In genomic region chr4:41713197-41714067, GRCm38 (mm10) we compare ENCODE assay signal across 8 mouse cellular contexts. TPM values are rescaled to one million over a fixed set of nuclear protein-coding genes. Genes with fewer than 3 reads are reported as not detected.
DNase-seq lines count a peak whose midpoint lies in the region; ATAC-seq and TF ChIP-seq lines count a peak whose summit lies in the region.

Gene Rpp25l (minus strand): TSS chr4:41713534.

- no peak for TF ChIP-seq CTCF in bone marrow, adult 2 months (IDR thresholded peaks at IDR 0.05; ENCODE audit: control insufficient read depth, insufficient read depth, low read length)
- peak; percentile 39 for TF ChIP-seq CTCF in liver, adult 2 months (IDR thresholded peaks at IDR 0.05; ENCODE audit: low read depth, low read length)

- peak within 1 kb of the TSS; percentile 91 for H3K4me3 ChIP-seq in bone marrow, adult 2 months (replicated peaks; ENCODE audit: control insufficient read depth, low read depth, low read length)
- peak within 1 kb of the TSS; percentile 81 for H3K4me3 ChIP-seq in embryonic facial prominence, embryonic 15.5 days (replicated peaks)
- H3K4me3 ChIP-seq in kidney, embryonic 14.5 days (ENCODE audit: low read length): peak within 1 kb of the TSS; percentile 76
- peak within 1 kb of the TSS; percentile 70 for H3K4me3 ChIP-seq in liver, adult 2 months (ENCODE audit: insufficient read depth, low read depth, low read length)

- H3K9ac ChIP-seq in embryonic facial prominence, embryonic 15.5 days: peak within 1 kb of the TSS; percentile 96
- peak within 1 kb of the TSS; percentile 82 for H3K9ac ChIP-seq in kidney, embryonic 14.5 days (ENCODE audit: low read depth, low read length)
- H3K9ac ChIP-seq in liver, adult 2 months (ENCODE audit: low read depth, low read length): peak within 1 kb of the TSS; percentile 76

- peak within 1 kb of the TSS; percentile 92 for H3K4me2 ChIP-seq in embryonic facial prominence, embryonic 15.5 days (replicated peaks)
- peak within 1 kb of the TSS; percentile 73 for H3K4me2 ChIP-seq in kidney, embryonic 14.5 days (replicated peaks; ENCODE audit: low read depth, low read length)

- H3K4me1 ChIP-seq in bone marrow, adult 2 months (ENCODE audit: control insufficient read depth, insufficient read depth, low read length): peaks cover 3% of the 10 kb centered on the region; the same call in 1 of the 2 replicates
- H3K4me1 ChIP-seq in embryonic facial prominence, embryonic 15.5 days: peaks cover 45% of the 10 kb centered on the region
- H3K4me1 ChIP-seq in kidney, embryonic 14.5 days (ENCODE audit: control insufficient read depth, insufficient read depth, low read length): peaks cover 17% of the 10 kb centered on the region
- H3K4me1 ChIP-seq in liver, adult 2 months (ENCODE audit: control insufficient read depth, insufficient read depth, low read length): peaks cover 10% of the 10 kb centered on the region

- peak; percentile 26; the same call in 1 of the 2 replicates for ATAC-seq in embryonic facial prominence, embryonic 15.5 days (ENCODE audit: insufficient number of reproducible peaks, low FRiP score, low TSS enrichment, low read depth)
- ATAC-seq in kidney, embryonic 14.5 days (ENCODE audit: low FRiP score, low TSS enrichment): peak; percentile 71
- peak; percentile 24; the same call in 1 of the 2 replicates for ATAC-seq in monocyte, adult 5-6 weeks (replicated peaks; ENCODE audit: insufficient number of reproducible peaks, low FRiP score, low TSS enrichment, poor library complexity, severe bottlenecking)

- no peaks in the 10 kb centered on the region for H3K9me3 ChIP-seq in embryonic facial prominence, embryonic 15.5 days (replicated peaks)
- H3K9me3 ChIP-seq in kidney, embryonic 14.5 days (ENCODE audit: control insufficient read depth, low read length): no peaks in the 10 kb centered on the region

- peak; percentile 90 for DNase-seq in A20 (ENCODE audit: low read depth, low spot score)
- peak; percentile 82 to 86 for DNase-seq in heart, adult 9 months (ENCODE audit: low spot score in 2 of 2)
- peak; percentile 37 for DNase-seq in liver, adult 2 months (ENCODE audit: extremely low read depth, low read depth, low spot score)
- peak; percentile 85 to 94 for DNase-seq in spleen, postnatal 4 days (ENCODE audit: low spot score in 2 of 2)

- H3K36me3 ChIP-seq in embryonic facial prominence, embryonic 15.5 days: peaks cover 20% of the 10 kb centered on the region; the same call in 1 of the 2 replicates
- peaks cover 24% of the 10 kb centered on the region for H3K36me3 ChIP-seq in kidney, embryonic 14.5 days (ENCODE audit: control insufficient read depth, insufficient read depth, low read length)
- no peaks in the 10 kb centered on the region for H3K36me3 ChIP-seq in liver, adult 2 months (ENCODE audit: control insufficient read depth, insufficient read depth, low read length)

- WGBS in bone marrow, adult 2 months: under 1% methylated on average over 61 of the region's 61 CpGs
- WGBS in embryonic facial prominence, embryonic 15.5 days: 0% methylated on average over 61 of the region's 61 CpGs
- under 1% methylated on average over 61 of the region's 61 CpGs for WGBS in kidney, embryonic 14.5 days
- WGBS in liver, adult 2 months: under 1% methylated on average over 61 of the region's 61 CpGs

- H3K27ac ChIP-seq in bone marrow, adult 2 months (ENCODE audit: control insufficient read depth, insufficient read depth, low read depth, low read length, poor library complexity): peak within 1 kb of the TSS; percentile 59
- H3K27ac ChIP-seq in embryonic facial prominence, embryonic 15.5 days (replicated peaks): peak within 1 kb of the TSS; percentile 69
- peak within 1 kb of the TSS; percentile 73 for H3K27ac ChIP-seq in kidney, embryonic 14.5 days (ENCODE audit: low read depth, low read length)
- peak within 1 kb of the TSS; percentile 47 for H3K27ac ChIP-seq in liver, adult 2 months (replicated peaks; ENCODE audit: insufficient read depth, low read depth, low read length)

- peak; percentile 64; the same call in 1 of the 2 replicates for TF ChIP-seq POLR2A in bone marrow, adult 2 months (IDR thresholded peaks at IDR 0.05; ENCODE audit: borderline replicate concordance, control insufficient read depth, low read depth, low read length)
- TF ChIP-seq POLR2A in liver, adult 2 months (IDR thresholded peaks at IDR 0.05; ENCODE audit: extremely low read depth, insufficient read depth, low read length): peak; percentile 60; the same call in 1 of the 2 replicates

- H3K27me3 ChIP-seq in embryonic facial prominence, embryonic 15.5 days: no peaks in the 10 kb centered on the region
- H3K27me3 ChIP-seq in kidney, embryonic 14.5 days (ENCODE audit: control insufficient read depth, insufficient read depth, low read length): no peaks in the 10 kb centered on the region
- H3K27me3 ChIP-seq in liver, adult 2 months (ENCODE audit: control insufficient read depth, insufficient read depth, low read length): no peaks in the 10 kb centered on the region

- peaks cover 2% of the 10 kb centered on the region; the same call in 1 of the 2 replicates for H3K79me2 ChIP-seq in liver, adult 2 months (ENCODE audit: control insufficient read depth, insufficient read depth, low read length)

RNA-seq across cellular contexts. Expression of gene Rpp25l, which starts in this region (rescaled TPM):
- polyA plus RNA-seq in bone marrow, adult 2 months (2011; ENCODE audit: insufficient read depth, insufficient read length, low replicate concordance, missing spikeins): 30.1 and 37.2 TPM in 2 replicates
- polyA plus RNA-seq in embryonic facial prominence, embryonic 15.5 days (2015; fragmentation: Nextera tagmentation; extraction: Ambion mirVana): 70.0 and 79.8 TPM in 2 replicates
- 86.2 and 91.3 TPM in 2 replicates for polyA plus RNA-seq in kidney, embryonic 14.5 days (2014; fragmentation: Nextera tagmentation; extraction: Ambion mirVana)
- total RNA-seq in liver, adult 2 months (2014; rRNA removed): 20.5 and 21.4 TPM in 2 replicates
- polyA plus RNA-seq in liver, adult 2 months (2012; rRNA removed): 59.1 and 60.6 TPM in 2 replicates
- total RNA-seq in monocyte, adult 5-6 weeks (2017): 11.6 to 17.4 TPM (median 12.0 TPM) in 3 replicates

Comparison
In these comparisons a context has a peak if more than half of its experiments do, and no peak if none do; other contexts are left out.
1. Peak in every context shown above with its lines: DNase-seq, ATAC-seq, H3K4me3 ChIP-seq and H3K27ac ChIP-seq.
2. DNase-seq: peak in every context shown above with its lines; median percentile 90 in A20; 90 in spleen, postnatal 4 days; 84 in heart, adult 9 months; 37 in liver, adult 2 months.